Mouse (Mus musculus): ENCODE measurements around the gene Numbl.

DNA sequence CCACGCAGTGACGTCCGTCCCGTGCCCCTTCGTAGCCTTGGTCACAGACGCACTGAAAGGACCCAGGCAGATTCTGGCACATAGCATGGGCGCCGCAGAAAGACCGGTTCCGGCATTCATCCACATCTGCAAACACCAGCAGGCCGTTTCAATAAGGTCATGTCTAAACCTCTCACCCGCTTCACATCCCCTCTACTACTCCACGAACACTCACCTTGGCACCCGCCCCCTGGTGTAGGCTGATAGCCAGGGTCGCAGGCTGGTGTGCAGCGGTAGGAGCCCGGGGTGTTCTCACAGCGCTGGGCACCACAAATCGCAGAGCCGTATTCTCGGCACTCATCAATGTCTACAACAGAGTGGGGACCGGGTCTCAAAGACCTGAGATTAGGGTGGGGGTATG lies 61.2 kb downstream of the Numbl start:
- TF ChIP-seq CTCF (conservative IDR thresholded peaks at IDR 0.05; ENCODE audit: low read length) = no peak
- TF ChIP-seq POU5F1 (IDR thresholded peaks at IDR 0.05; ENCODE audit: borderline replicate concordance, low read length) = no peak
- TF ChIP-seq NANOG (IDR thresholded peaks at IDR 0.05; ENCODE audit: borderline replicate concordance, low read length) = no peak

Measured in E14TG2a.4 (cell line).